Mouse (Mus musculus): ENCODE data around the gene Olig3.

GRCm38 (mm10) chr10:19362294-19362590 is 5.9 kb downstream of the Olig3 start:
- TF ChIP-seq CTCF (IDR thresholded peaks at IDR 0.05; ENCODE audit: low read depth) = no peak
- TF ChIP-seq EP300 (optimal IDR thresholded peaks at IDR 0.05) = no peak
